ENCODE assay signal across 33 mouse cellular contexts in genomic region chr13:111131108-111131507, GRCm38 (mm10).
A peak's percentile ranks its signal among the peaks of the same experiment; 100 is the strongest.
DNase-seq lines count a peak whose midpoint lies in the region; ATAC-seq and TF ChIP-seq lines count a peak whose summit lies in the region.
"Had no signal": no experiment of that assay in that cellular context is flagged by ENCODE, and none has a peak within 500 bp of the region (broad histone marks: within the 10 kb centered on the region; RNA-seq: fewer than 3 reads in every experiment).

No protein-coding gene starts in this region.

- no peak for TF ChIP-seq POLR2A in lung, adult 2 months (IDR thresholded peaks at IDR 0.05; ENCODE audit: borderline replicate concordance, extremely low read depth, low read depth, low read length)
- TF ChIP-seq POLR2A in cortical plate, adult 2 months (IDR thresholded peaks at IDR 0.05; ENCODE audit: extremely low read depth, insufficient read depth, low read length) = no peak

- no peak overlapping the region for H3K4me3 ChIP-seq in kidney, postnatal 0 days (replicated peaks; ENCODE audit: low read depth, low read length)
- H3K4me3 ChIP-seq in lung, adult 2 months (replicated peaks; ENCODE audit: extremely low read depth, low read depth, low read length) = no peak overlapping the region
- H3K4me3 ChIP-seq in cortical plate, adult 2 months (ENCODE audit: insufficient read depth, low read length) = no peak overlapping the region
- H3K4me3 ChIP-seq: embryonic facial prominence, embryonic 12.5 days; forebrain, embryonic 15.5 days; heart, embryonic 15.5 days; hindbrain, embryonic 15.5 days; limb, embryonic 10.5 days; limb, embryonic 15.5 days; liver, embryonic 13.5 days; lung, embryonic 15.5 days; midbrain, embryonic 10.5 days; myocyte; neural tube, embryonic 12.5 days had no signal

- H3K27ac ChIP-seq in kidney, postnatal 0 days = no peak overlapping the region
- no peak overlapping the region for H3K27ac ChIP-seq in cortical plate, adult 2 months (ENCODE audit: insufficient read depth, low read length)
- H3K27ac ChIP-seq: embryonic facial prominence, embryonic 12.5 days; forebrain, embryonic 15.5 days; heart, embryonic 15.5 days; hindbrain, embryonic 15.5 days; limb, embryonic 10.5 days; limb, embryonic 15.5 days; liver, embryonic 13.5 days; lung, embryonic 15.5 days; macrophage; midbrain, embryonic 10.5 days; neural tube, embryonic 12.5 days had no signal

- WGBS in kidney, postnatal 0 days = 81% methylated on average over 3 of the region's 3 CpGs
- WGBS in lung, adult 2 months = 74% methylated on average over 3 of the region's 3 CpGs

- H3K4me1 ChIP-seq in kidney, postnatal 0 days (replicated peaks; ENCODE audit: insufficient read depth, low read length) = no peaks in the 10 kb centered on the region
- H3K4me1 ChIP-seq in lung, adult 2 months (ENCODE audit: control insufficient read depth, insufficient read depth, low read length) = no peaks in the 10 kb centered on the region
- H3K4me1 ChIP-seq in cortical plate, adult 2 months (ENCODE audit: control insufficient read depth, insufficient read depth, low read length) = no peaks in the 10 kb centered on the region
- H3K4me1 ChIP-seq: embryonic facial prominence, embryonic 12.5 days; forebrain, embryonic 15.5 days; heart, embryonic 15.5 days; hindbrain, embryonic 15.5 days; limb, embryonic 10.5 days; limb, embryonic 15.5 days; liver, embryonic 13.5 days; lung, embryonic 15.5 days; midbrain, embryonic 10.5 days; neural tube, embryonic 12.5 days had no signal

- no peak for DNase-seq in frontal cortex, postnatal 25 days (ENCODE audit: low spot score in 2 of 2)
- peak; percentile 11 for DNase-seq in kidney, postnatal 0 days (ENCODE audit: low spot score)
- no peak for DNase-seq in kidney, postnatal 25 days
- DNase-seq in lung, postnatal 10 days = peak; percentile 11
- DNase-seq in lung, adult 2 months = no peak
- no peak for DNase-seq in right cerebral cortex, postnatal 4 days
- DNase-seq: adrenal gland, adult 8-10 months; cerebellum, adult 8-10 months; cerebellum, postnatal 25 days; embryo, embryonic 11 days; gastrocnemius, postnatal 10 days; kidney, adult 9 months; kidney, postnatal 36 days; layer of hippocampus, adult 9-11 months; liver, embryonic 13.5 days; right cerebral cortex, adult 18-20 months; thymus, adult 2 months; thymus, postnatal 36 days had no signal

- no peaks in the 10 kb centered on the region for H3K27me3 ChIP-seq in kidney, postnatal 0 days (ENCODE audit: insufficient read depth, low read length)
- H3K27me3 ChIP-seq: embryonic facial prominence, embryonic 12.5 days; forebrain, embryonic 15.5 days; heart, embryonic 15.5 days; hindbrain, embryonic 15.5 days; limb, embryonic 15.5 days; liver, embryonic 13.5 days; lung, embryonic 15.5 days; neural tube, embryonic 12.5 days had no signal

- H3K9me3 ChIP-seq in kidney, postnatal 0 days (replicated peaks; ENCODE audit: low read length) = no peaks in the 10 kb centered on the region
- H3K9me3 ChIP-seq: embryonic facial prominence, embryonic 12.5 days; forebrain, embryonic 15.5 days; heart, embryonic 15.5 days; hindbrain, embryonic 15.5 days; limb, embryonic 10.5 days; limb, embryonic 15.5 days; liver, embryonic 13.5 days; lung, embryonic 15.5 days; midbrain, embryonic 10.5 days; neural tube, embryonic 12.5 days had no signal

- TF ChIP-seq CTCF in kidney, postnatal 0 days (IDR thresholded peaks at IDR 0.05; ENCODE audit: low read depth) = peak; percentile 29; the same call in 1 of the 2 replicates
- no peak for TF ChIP-seq CTCF in lung, adult 2 months (IDR thresholded peaks at IDR 0.05; ENCODE audit: insufficient read depth, low read length)
- TF ChIP-seq CTCF in cortical plate, adult 2 months (IDR thresholded peaks at IDR 0.05; ENCODE audit: extremely low read depth, insufficient read depth, low read length) = peak; percentile 27; the same call in 1 of the 2 replicates

- H3K36me3 ChIP-seq in kidney, postnatal 0 days (ENCODE audit: insufficient read depth, low read length) = no peaks in the 10 kb centered on the region
- H3K36me3 ChIP-seq: embryonic facial prominence, embryonic 12.5 days; forebrain, embryonic 15.5 days; heart, embryonic 15.5 days; hindbrain, embryonic 15.5 days; limb, embryonic 10.5 days; limb, embryonic 15.5 days; liver, embryonic 13.5 days; lung, embryonic 15.5 days; midbrain, embryonic 10.5 days; neural tube, embryonic 12.5 days had no signal

- no peak overlapping the region for H3K9ac ChIP-seq in kidney, postnatal 0 days (ENCODE audit: low read depth, low read length)
- H3K9ac ChIP-seq: embryonic facial prominence, embryonic 12.5 days; forebrain, embryonic 15.5 days; heart, embryonic 15.5 days; hindbrain, embryonic 15.5 days; limb, embryonic 15.5 days; liver, embryonic 13.5 days; lung, embryonic 15.5 days; neural tube, embryonic 12.5 days had no signal

- ATAC-seq in frontal cortex, adult (ENCODE audit: low TSS enrichment) = peak; percentile 74
- no peak for ATAC-seq in kidney, postnatal 0 days (replicated peaks; ENCODE audit: low FRiP score, low read depth)
- ATAC-seq: activated CD4-positive, CD25-positive, alpha-beta regulatory T cell, adult 4 months; forebrain, embryonic 15.5 days; midbrain, embryonic 16.5 days had no signal

- H3K4me2 ChIP-seq in kidney, postnatal 0 days (ENCODE audit: low read length) = no peak overlapping the region
- H3K4me2 ChIP-seq: embryonic facial prominence, embryonic 12.5 days; forebrain, embryonic 15.5 days; heart, embryonic 15.5 days; hindbrain, embryonic 15.5 days; limb, embryonic 15.5 days; liver, embryonic 13.5 days; lung, embryonic 15.5 days; neural tube, embryonic 12.5 days had no signal

Comparison
In these comparisons a context has a peak if more than half of its experiments do, and no peak if none do; other contexts are left out.
1. DNase-seq: peak in kidney, postnatal 0 days (single experiment) and lung, postnatal 10 days (single experiment); none in frontal cortex, postnatal 25 days (0 of 2), kidney, postnatal 25 days (0 of 2), lung, adult 2 months (single experiment) and right cerebral cortex, postnatal 4 days (single experiment).